In genomic region chr5:125140151-125140699, GRCm38 (mm10) we compare ENCODE assay signal across 8 mouse cellular contexts. TPM values are rescaled to one million over a fixed set of nuclear protein-coding genes. Genes with fewer than 3 reads are reported as not detected.
DNase-seq lines count a peak whose midpoint lies in the region; ATAC-seq and TF ChIP-seq lines count a peak whose summit lies in the region.

No protein-coding gene starts in this region.

- peak overlapping the region; percentile 7; the same call in 1 of the 2 replicates for H3K9ac ChIP-seq in hindbrain, embryonic 14.5 days
- H3K9ac ChIP-seq in stomach, embryonic 14.5 days (replicated peaks; ENCODE audit: low read depth, low read length): peak overlapping the region; percentile 52

- peak overlapping the region; percentile 93 for H3K27ac ChIP-seq in gastrocnemius, adult 2 months
- H3K27ac ChIP-seq in hindbrain, embryonic 14.5 days: peak overlapping the region; percentile 92
- H3K27ac ChIP-seq in stomach, embryonic 14.5 days (ENCODE audit: low read length): peak overlapping the region; percentile 99

- no peaks in the 10 kb centered on the region for H3K27me3 ChIP-seq in hindbrain, embryonic 14.5 days (ENCODE audit: control insufficient read depth, insufficient read depth, low read length)
- no peaks in the 10 kb centered on the region for H3K27me3 ChIP-seq in stomach, embryonic 14.5 days (ENCODE audit: control insufficient read depth, insufficient read depth, low read length)

- no peaks in the 10 kb centered on the region for H3K36me3 ChIP-seq in hindbrain, embryonic 14.5 days (replicated peaks; ENCODE audit: control insufficient read depth, insufficient read depth)
- H3K36me3 ChIP-seq in stomach, embryonic 14.5 days (ENCODE audit: control insufficient read depth, insufficient read depth, low read length): no peaks in the 10 kb centered on the region

- H3K4me2 ChIP-seq in hindbrain, embryonic 14.5 days (replicated peaks): peak overlapping the region; percentile 44
- peak overlapping the region; percentile 70 for H3K4me2 ChIP-seq in stomach, embryonic 14.5 days (replicated peaks; ENCODE audit: low read depth, low read length)

- no peaks in the 10 kb centered on the region for H3K9me3 ChIP-seq in hindbrain, embryonic 14.5 days (ENCODE audit: control insufficient read depth, low read length)
- H3K9me3 ChIP-seq in stomach, embryonic 14.5 days (ENCODE audit: control insufficient read depth, low read depth, low read length): no peaks in the 10 kb centered on the region

- TF ChIP-seq CTCF in gastrocnemius, adult 2 months (IDR thresholded peaks at IDR 0.05): no peak

- peak overlapping the region; percentile 73 for H3K4me3 ChIP-seq in gastrocnemius, adult 2 months
- no peak overlapping the region; the same call in 1 of the 2 replicates for H3K4me3 ChIP-seq in hindbrain, embryonic 14.5 days (replicated peaks; ENCODE audit: low read length)
- H3K4me3 ChIP-seq in stomach, embryonic 14.5 days (ENCODE audit: low read depth, low read length): peak overlapping the region; percentile 36

- H3K4me1 ChIP-seq in hindbrain, embryonic 14.5 days (replicated peaks; ENCODE audit: control insufficient read depth, insufficient read depth, low read length): peaks cover 63% of the 10 kb centered on the region
- H3K4me1 ChIP-seq in stomach, embryonic 14.5 days (ENCODE audit: control insufficient read depth, insufficient read depth, low read length): peaks cover 61% of the 10 kb centered on the region

- ATAC-seq in hindbrain, embryonic 14.5 days (ENCODE audit: low FRiP score): peak; percentile 24; the same call in 1 of the 2 replicates
- ATAC-seq in stomach, embryonic 14.5 days (ENCODE audit: insufficient number of reproducible peaks, insufficient read depth, low FRiP score, low read depth): peak; percentile 12
- ATAC-seq in megakaryocyte progenitor cell, adult 5-6 weeks (replicated peaks; ENCODE audit: poor library complexity): no peak

- peak; percentile 63 for DNase-seq in MN1 (ENCODE audit: low spot score)
- peak; percentile 91 for DNase-seq in cerebellum, adult 8-10 months
- DNase-seq in gastrocnemius, adult 2 months: peak; percentile 94
- peak; percentile 69 for DNase-seq in hindbrain, embryonic 14.5 days (ENCODE audit: low spot score)
- DNase-seq in layer of hippocampus, postnatal 36 days: peak; percentile 78 to 80
- peak; percentile 90 for DNase-seq in lung, postnatal 36 days

- 43% methylated on average over 19 of the region's 19 CpGs for whole genome bisulfite sequencing in hindbrain, embryonic 14.5 days
- 31% methylated on average over 19 of the region's 19 CpGs for WGBS in stomach, embryonic 14.5 days

- intact Hi-C loops in gastrocnemius, adult 2 months (cut with DNase I): loop anchor here (2.0 kb wide), 1 partner anchor 39 kb away; the partner anchor contains the start of gene Ncor2

RNA-seq across cellular contexts. Expression of gene Ncor2, which starts 38.8 kb away (rescaled TPM):
- total RNA-seq in gastrocnemius, adult 2 months (2021): 100 to 1,000 TPM; 123 to 153 TPM
- polyA plus RNA-seq in hindbrain, embryonic 14.5 days (2014; fragmentation: Nextera tagmentation; extraction: Ambion mirVana): 26.0 and 27.4 TPM in 2 replicates
- total RNA-seq in layer of hippocampus, postnatal 36 days (2021): 100 to 1,000 TPM; 266 to 300 TPM
- 32.7 and 33.4 TPM in 2 replicates for polyA plus RNA-seq in stomach, embryonic 14.5 days (2014; fragmentation: Nextera tagmentation; extraction: Ambion mirVana)
- total RNA-seq in megakaryocyte progenitor cell, adult 5-6 weeks (2015): 50.1 and 57.3 TPM in 2 replicates
- 8.4 and 10.9 TPM in 2 replicates for total RNA-seq in megakaryocyte progenitor cell, adult 5-6 weeks (2017)
